Mouse (Mus musculus): ENCODE data around the gene Gm4353. TPM values are rescaled to one million over a fixed set of nuclear protein-coding genes. Genes with fewer than 3 reads are reported as not detected.

Gene Gm4353
- polyA plus RNA-seq, 1 experiment from 2014 or later = 2.3 TPM

DNA sequence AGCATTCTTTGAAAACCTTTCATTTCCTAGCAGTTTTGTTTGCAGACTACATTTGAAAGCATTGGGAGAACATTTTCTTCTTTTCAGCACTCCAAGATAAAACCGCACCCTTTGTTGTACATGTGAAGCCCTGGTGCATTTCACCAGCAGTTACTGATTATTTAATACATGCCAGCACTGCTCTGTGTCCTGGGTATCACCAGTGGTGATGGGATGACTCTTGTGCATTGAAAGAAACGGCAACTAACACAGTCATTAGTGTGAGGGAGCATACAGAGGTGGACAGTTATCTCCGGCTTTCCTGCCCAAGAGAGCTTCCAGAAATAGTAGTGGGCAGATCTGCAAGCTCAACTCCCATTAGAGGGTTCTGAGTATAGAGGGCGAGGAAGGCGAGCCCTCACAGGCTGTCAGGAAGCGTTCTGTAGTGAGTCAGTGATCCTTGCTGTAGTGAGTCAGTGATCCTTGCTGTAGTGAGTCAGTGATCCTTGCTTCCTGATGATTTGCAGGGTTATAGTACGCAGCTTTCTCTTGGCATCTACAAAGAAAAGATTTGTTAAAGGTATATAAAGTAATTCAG lies 15.6 kb upstream of the Gm4353 start:
- no peak for ATAC-seq
- Histone ChIP-seq H3K4me1 (ENCODE audit: control insufficient read depth, insufficient read depth, low read depth, low read length) (peaks cover 6% of the 10 kb centered on the region), H3K4me3 (ENCODE audit: low read length) (no peak overlapping the region), H3K9me3 (ENCODE audit: control insufficient read depth, low read length) (no peaks in the 10 kb centered on the region), H3K27ac (ENCODE audit: low read depth, low read length) (no peak overlapping the region), H3K36me3 (ENCODE audit: control insufficient read depth, insufficient read depth, low read length) (peaks cover 21% of the 10 kb centered on the region), H3K27me3 (replicated peaks; ENCODE audit: control insufficient read depth, insufficient read depth, low read length) (no peaks in the 10 kb centered on the region), H3K4me2 (ENCODE audit: low read length) (no peak overlapping the region), H3K9ac (ENCODE audit: low read depth, low read length) (no peak overlapping the region)
- 80% methylated on average over 7 of the region's 7 CpGs for WGBS

DNA sequence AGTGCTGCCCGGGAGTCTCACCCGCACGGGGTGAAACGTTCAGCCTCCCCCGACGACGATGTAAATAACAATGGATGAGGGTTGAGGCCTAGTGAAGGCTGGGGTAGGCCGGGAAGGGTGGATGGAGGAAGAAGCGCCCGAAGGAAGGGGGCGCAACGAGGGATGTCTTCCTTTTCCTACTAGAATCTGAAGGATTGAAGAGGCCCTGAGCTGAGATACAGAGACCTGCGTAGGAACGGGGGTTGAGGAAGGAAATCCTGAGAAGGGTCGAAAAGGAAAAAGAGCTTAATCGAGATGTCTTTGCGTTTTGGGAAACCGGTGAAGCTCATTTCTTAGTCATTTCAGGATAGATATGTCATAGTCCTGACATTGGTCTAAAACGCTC lies 9.0 kb upstream of the Gm4353 start:
- H3K4me3 ChIP-seq (ENCODE audit: low read length) = peak overlapping the region; percentile 72
- peak overlapping the region; percentile 79 for H3K4me2 ChIP-seq (ENCODE audit: low read length)
- no peaks in the 10 kb centered on the region for H3K9me3 ChIP-seq (ENCODE audit: control insufficient read depth, low read length)
- H3K27me3 ChIP-seq (replicated peaks; ENCODE audit: control insufficient read depth, insufficient read depth, low read length) = no peaks in the 10 kb centered on the region
- peak overlapping the region; percentile 95 for H3K27ac ChIP-seq (ENCODE audit: low read depth, low read length)
- WGBS = under 1% methylated on average over 19 of the region's 19 CpGs
- H3K4me1 ChIP-seq (ENCODE audit: control insufficient read depth, insufficient read depth, low read depth, low read length) = peaks cover 13% of the 10 kb centered on the region
- H3K9ac ChIP-seq (ENCODE audit: low read depth, low read length) = peak overlapping the region; percentile 88
- no peaks in the 10 kb centered on the region for H3K36me3 ChIP-seq (ENCODE audit: control insufficient read depth, insufficient read depth, low read length)
- ATAC-seq = peak; percentile 90

DNA sequence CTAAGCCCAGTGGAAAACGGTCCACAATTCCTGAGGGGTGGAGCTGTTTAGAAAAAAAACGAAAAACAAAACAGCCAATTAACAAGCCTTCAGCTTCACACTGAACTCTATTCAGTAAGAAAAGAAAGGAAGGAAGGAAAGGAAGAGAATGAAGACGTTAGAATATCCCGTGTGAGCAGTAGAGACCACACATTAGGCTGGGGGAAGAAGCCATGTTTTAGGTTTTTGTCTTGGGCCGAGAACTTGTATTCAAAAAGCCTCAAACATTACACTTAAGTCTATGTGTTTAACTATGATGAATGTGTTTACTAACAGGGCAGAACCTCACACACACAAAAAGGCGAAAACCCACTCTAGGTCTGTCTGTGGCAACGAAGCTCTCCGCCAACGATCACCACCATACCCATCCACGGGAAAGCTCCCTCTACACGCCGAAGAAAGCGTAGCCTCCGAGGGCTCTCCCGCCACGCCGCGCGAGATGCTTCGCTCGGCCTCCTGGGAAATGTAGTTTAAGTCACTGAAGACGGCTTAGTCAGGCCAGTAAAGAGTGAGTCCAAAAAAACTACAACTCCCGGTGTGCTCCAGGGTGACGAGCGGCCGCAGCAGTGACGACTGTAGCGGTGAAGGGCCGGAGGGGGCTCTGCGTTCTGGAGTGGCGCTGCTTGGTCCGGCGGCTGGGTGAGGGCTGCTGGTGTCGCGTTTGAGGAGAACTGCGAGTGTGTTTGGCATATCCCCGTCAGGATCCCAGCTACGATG lies 8.5 kb upstream of the Gm4353 start:
- no peaks in the 10 kb centered on the region for H3K27me3 ChIP-seq (replicated peaks; ENCODE audit: control insufficient read depth, insufficient read depth, low read length)
- H3K4me1 ChIP-seq (ENCODE audit: control insufficient read depth, insufficient read depth, low read depth, low read length) = peaks cover 13% of the 10 kb centered on the region
- H3K4me2 ChIP-seq (ENCODE audit: low read length) = peak overlapping the region; percentile 79
- peak overlapping the region; percentile 72 for H3K4me3 ChIP-seq (ENCODE audit: low read length)
- peak overlapping the region; percentile 95 for H3K27ac ChIP-seq (ENCODE audit: low read depth, low read length)
- no peaks in the 10 kb centered on the region for H3K36me3 ChIP-seq (ENCODE audit: control insufficient read depth, insufficient read depth, low read length)
- H3K9me3 ChIP-seq (ENCODE audit: control insufficient read depth, low read length) = no peaks in the 10 kb centered on the region
- WGBS = under 1% methylated on average over 38 of the region's 38 CpGs
- ATAC-seq = peak; percentile 100
- H3K9ac ChIP-seq (ENCODE audit: low read depth, low read length) = peak overlapping the region; percentile 88

DNA sequence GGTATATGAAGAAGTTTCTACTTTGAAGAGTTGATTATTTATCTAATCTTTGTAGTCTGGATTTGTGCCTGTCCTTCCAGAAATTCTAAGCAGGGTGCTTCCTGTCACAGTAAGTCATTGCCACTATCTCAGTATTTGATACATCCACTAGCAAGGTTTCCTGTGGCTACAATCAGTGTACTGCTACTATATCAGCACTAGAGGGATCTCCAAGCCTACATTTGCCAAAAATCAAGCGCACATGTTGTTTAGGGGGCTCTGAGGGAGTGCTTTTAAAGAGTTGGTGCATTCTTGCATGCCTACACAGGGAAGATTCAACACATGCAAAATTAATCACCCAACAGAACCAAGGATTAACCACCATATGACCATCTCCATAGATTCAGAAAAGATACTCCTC lies 23.7 kb downstream of the Gm4353 start:
- 62% methylated on average over 1 of the region's 1 CpGs for WGBS
- H3K9ac ChIP-seq (ENCODE audit: low read depth, low read length) = no peak overlapping the region
- H3K27me3 ChIP-seq (replicated peaks; ENCODE audit: control insufficient read depth, insufficient read depth, low read length) = no peaks in the 10 kb centered on the region
- H3K9me3 ChIP-seq (ENCODE audit: control insufficient read depth, low read length) = no peaks in the 10 kb centered on the region
- no peaks in the 10 kb centered on the region for H3K36me3 ChIP-seq (ENCODE audit: control insufficient read depth, insufficient read depth, low read length)
- H3K4me2 ChIP-seq (ENCODE audit: low read length) = no peak overlapping the region
- no peak overlapping the region for H3K4me3 ChIP-seq (ENCODE audit: low read length)
- H3K27ac ChIP-seq (ENCODE audit: low read depth, low read length) = no peak overlapping the region
- no peak for ATAC-seq
- no peaks in the 10 kb centered on the region for H3K4me1 ChIP-seq (ENCODE audit: control insufficient read depth, insufficient read depth, low read depth, low read length)

DNA sequence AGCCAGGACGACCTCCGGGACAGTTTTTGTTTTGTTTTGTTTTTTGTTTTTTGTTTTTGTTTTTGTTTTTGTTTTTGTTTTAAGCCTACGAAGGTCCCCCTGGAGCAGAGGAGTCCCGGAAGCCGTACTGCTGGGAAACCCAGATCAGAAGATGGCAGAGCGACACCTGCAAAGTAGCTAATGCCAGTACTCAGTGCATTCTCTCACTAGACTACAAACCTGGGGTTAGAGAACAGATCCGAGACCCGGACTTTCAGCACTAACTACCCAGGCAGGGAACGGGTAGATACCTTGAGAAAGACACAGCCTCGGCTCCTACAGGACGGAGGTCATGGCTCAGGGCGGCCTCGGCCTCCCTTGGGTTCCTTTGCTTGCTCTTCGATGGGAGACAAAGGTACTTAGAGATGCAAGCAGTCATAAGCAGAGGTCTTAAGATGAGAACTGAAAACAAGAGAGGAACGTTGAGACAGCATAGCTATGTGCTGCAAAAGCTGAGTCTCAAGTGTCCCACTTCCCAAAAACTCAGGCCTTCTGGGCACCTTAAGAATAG lies 43.9 kb downstream of the Gm4353 start:
- H3K27me3 ChIP-seq (replicated peaks; ENCODE audit: control insufficient read depth, insufficient read depth, low read length) = peaks cover 20% of the 10 kb centered on the region
- H3K4me3 ChIP-seq (ENCODE audit: low read length) = peak overlapping the region; percentile 55
- H3K9ac ChIP-seq (ENCODE audit: low read depth, low read length) = 0 out of 2 replicates have a peak overlapping the region, but pooled peaks have one; percentile 4
- H3K4me2 ChIP-seq (ENCODE audit: low read length) = peak overlapping the region; percentile 96
- WGBS = 15% methylated on average over 15 of the region's 15 CpGs
- ATAC-seq = peak; percentile 61
- no peaks in the 10 kb centered on the region for H3K9me3 ChIP-seq (ENCODE audit: control insufficient read depth, low read length)
- peaks cover 11% of the 10 kb centered on the region for H3K4me1 ChIP-seq (ENCODE audit: control insufficient read depth, insufficient read depth, low read depth, low read length)
- H3K27ac ChIP-seq (ENCODE audit: low read depth, low read length) = no peak overlapping the region
- no peaks in the 10 kb centered on the region for H3K36me3 ChIP-seq (ENCODE audit: control insufficient read depth, insufficient read depth, low read length)

DNA sequence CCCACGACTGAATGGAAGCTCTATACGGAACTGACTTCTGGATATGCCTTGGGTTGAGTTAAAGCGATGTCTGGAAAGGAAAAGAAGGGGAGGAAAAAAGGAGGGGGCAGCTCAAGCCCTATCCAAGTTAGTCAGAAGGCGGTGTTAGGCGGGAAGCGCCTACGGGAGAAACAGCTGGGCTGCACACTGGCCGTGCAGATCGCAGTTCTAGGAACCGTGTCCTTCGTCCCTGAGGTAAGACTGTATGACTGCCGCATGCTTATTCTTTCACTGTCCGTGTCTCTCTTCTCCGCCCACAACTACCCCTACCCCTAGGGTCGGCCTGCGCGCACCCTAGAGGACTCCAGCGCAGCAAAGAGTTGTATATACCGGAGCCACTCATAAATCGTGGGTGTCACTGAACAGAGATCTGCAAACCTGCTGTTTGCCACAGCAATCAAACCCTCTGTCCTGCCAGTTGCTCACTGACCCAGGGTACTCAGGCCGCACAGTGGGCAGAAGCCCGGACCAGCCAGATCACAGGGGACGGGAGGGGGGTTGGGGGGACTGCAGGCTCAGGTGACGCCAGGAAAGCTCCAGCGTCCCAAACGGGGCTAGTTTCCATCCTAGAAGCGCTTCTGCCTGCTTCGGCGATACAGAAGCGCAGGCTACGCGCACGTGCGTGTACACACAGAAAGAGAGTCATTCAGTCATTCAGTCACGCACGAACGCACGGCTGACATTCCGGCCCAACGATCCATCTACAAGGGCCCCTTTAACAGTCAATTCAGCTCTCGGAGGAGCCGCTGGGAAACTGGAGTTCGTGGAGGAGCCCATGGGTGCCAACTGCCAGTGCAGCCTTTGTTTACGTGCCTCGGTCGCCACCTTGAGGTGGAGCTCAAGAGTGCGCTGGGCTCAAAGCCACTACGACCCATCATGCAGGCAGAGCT lies 44.6 kb downstream of the Gm4353 start:
- Histone ChIP-seq H3K27ac (ENCODE audit: low read depth, low read length) (peak overlapping the region; percentile 61), H3K4me3 (ENCODE audit: low read length) (peak overlapping the region; percentile 55), H3K4me1 (ENCODE audit: control insufficient read depth, insufficient read depth, low read depth, low read length) (peaks cover 11% of the 10 kb centered on the region), H3K36me3 (ENCODE audit: control insufficient read depth, insufficient read depth, low read length) (no peaks in the 10 kb centered on the region), H3K4me2 (ENCODE audit: low read length) (peak overlapping the region; percentile 96), H3K27me3 (replicated peaks; ENCODE audit: control insufficient read depth, insufficient read depth, low read length) (peaks cover 27% of the 10 kb centered on the region), H3K9me3 (ENCODE audit: control insufficient read depth, low read length) (no peaks in the 10 kb centered on the region), H3K9ac (ENCODE audit: low read depth, low read length) (peak overlapping the region; percentile 65)
- under 1% methylated on average over 48 of the region's 48 CpGs for WGBS
- peak; percentile 93 for ATAC-seq

DNA sequence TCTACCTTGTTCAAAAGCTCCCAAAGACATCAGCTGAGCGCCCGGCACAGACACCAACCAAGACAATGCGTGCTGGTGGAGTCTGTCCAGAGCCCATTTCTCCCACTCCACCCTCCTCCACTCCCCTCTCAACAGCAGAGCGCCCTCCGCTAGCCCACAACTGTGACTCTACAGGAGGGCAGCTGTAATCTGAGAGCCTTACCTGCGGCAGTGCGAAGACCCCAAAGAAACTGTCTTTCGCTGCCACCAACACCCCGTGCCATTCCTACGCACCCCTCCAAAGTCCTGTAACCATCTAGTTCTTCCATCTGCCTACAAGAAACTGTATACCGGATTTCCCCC lies 45.3 kb downstream of the Gm4353 start, which contains the start of gene 1110004F10Rik:
Gene 1110004F10Rik, plus strand, starts transcription at position 202 of the 342 bp plus-strand sequence.
- under 1% methylated on average over 11 of the region's 11 CpGs for WGBS
- H3K27me3 ChIP-seq (replicated peaks; ENCODE audit: control insufficient read depth, insufficient read depth, low read length) = peaks cover 29% of the 10 kb centered on the region
- peak within 1 kb of the TSS; percentile 65 for H3K9ac ChIP-seq (ENCODE audit: low read depth, low read length)
- peaks cover 17% of the 10 kb centered on the region for H3K4me1 ChIP-seq (ENCODE audit: control insufficient read depth, insufficient read depth, low read depth, low read length)
- peak within 1 kb of the TSS; percentile 61 for H3K27ac ChIP-seq (ENCODE audit: low read depth, low read length)
- peak within 1 kb of the TSS; percentile 96 for H3K4me2 ChIP-seq (ENCODE audit: low read length)
- 0 out of 2 replicates have a peak, but pooled peaks have one; percentile 10 for ATAC-seq
- no peaks in the 10 kb centered on the region for H3K36me3 ChIP-seq (ENCODE audit: control insufficient read depth, insufficient read depth, low read length)
- peak within 1 kb of the TSS; percentile 55 for H3K4me3 ChIP-seq (ENCODE audit: low read length)
- no peaks in the 10 kb centered on the region for H3K9me3 ChIP-seq (ENCODE audit: control insufficient read depth, low read length)

DNA sequence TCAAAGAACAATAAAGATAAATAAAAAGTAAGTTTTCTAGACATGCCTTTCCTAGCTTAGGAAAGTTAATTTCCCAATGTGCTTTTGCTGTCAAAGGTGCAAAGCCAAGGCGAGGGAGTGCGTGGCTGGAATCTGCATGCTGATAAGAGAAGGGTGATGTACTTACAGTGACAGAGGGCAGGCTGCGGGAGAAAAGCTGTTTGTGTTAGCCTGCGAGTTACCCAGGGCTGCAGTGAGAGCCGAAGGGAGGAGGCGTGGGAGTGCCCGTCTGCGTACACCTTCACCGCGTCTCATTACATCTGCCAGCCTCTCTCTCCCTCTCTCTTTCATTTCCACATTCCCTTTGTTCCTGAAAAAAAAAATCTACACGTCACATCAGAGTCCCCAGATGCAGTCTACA lies 45.9 kb downstream of the Gm4353 start, which contains the start of gene Sox6:
Gene Sox6, minus strand, starts transcription at position 286 of the 400 bp plus-strand sequence.
- ATAC-seq = no peak
- H3K27me3 ChIP-seq (replicated peaks; ENCODE audit: control insufficient read depth, insufficient read depth, low read length) = peaks cover 31% of the 10 kb centered on the region

More for the DNA sequence above, 45.9 kb downstream of the Gm4353 start, which contains the start of gene Sox6:
- Histone ChIP-seq H3K9ac (ENCODE audit: low read depth, low read length) (peak within 1 kb of the TSS; percentile 65), H3K4me2 (ENCODE audit: low read length) (peak within 1 kb of the TSS; percentile 96), H3K27ac (ENCODE audit: low read depth, low read length) (peak within 1 kb of the TSS; percentile 3), H3K4me1 (ENCODE audit: control insufficient read depth, insufficient read depth, low read depth, low read length) (peaks cover 23% of the 10 kb centered on the region), H3K4me3 (ENCODE audit: low read length) (peak within 1 kb of the TSS; percentile 55), H3K36me3 (ENCODE audit: control insufficient read depth, insufficient read depth, low read length) (no peaks in the 10 kb centered on the region), H3K9me3 (ENCODE audit: control insufficient read depth, low read length) (no peaks in the 10 kb centered on the region)
- WGBS = 3% methylated on average over 11 of the region's 11 CpGs
